Mouse (Mus musculus) spleen, adult 2 months (tissue): Measurements from ENCODE around the gene Zeb2. TPM values are rescaled to one million over a fixed set of nuclear protein-coding genes. Genes with fewer than 3 reads are reported as not detected.

Experiments used
- DNase-seq, 2 experiments: peaks; one replicate each; pipeline versions ENCODE4 v3.0.0 to v3.0.0-alpha.2; 2012 to 2021; ENCODE audit warnings: low spot score in 2 of 2, low read depth in 1 of 2
- H3K27ac ChIP-seq: fragments of 200-500 bp; 2 replicates; pipeline ENCODE4 v1.5.1; 2012; ENCODE audit warnings: low read length, inconsistent platforms; ENCODE audit not compliant: insufficient read depth
- H3K27me3 ChIP-seq: fragments of 200-500 bp; 2 replicates; pipeline ENCODE4 v1.6.1; 2012; ENCODE audit warnings: mild to moderate bottlenecking, moderate library complexity, low read length, inconsistent platforms; ENCODE audit not compliant: control insufficient read depth, insufficient read depth
- H3K36me3 ChIP-seq: fragments of 200-500 bp; 2 replicates; pipeline ENCODE4 v1.6.1; 2012; ENCODE audit warnings: mild to moderate bottlenecking, low read length, inconsistent platforms; ENCODE audit not compliant: control insufficient read depth, insufficient read depth
- H3K4me1 ChIP-seq: fragments of 200-500 bp; 2 replicates; pipeline ENCODE4 v1.6.1; 2011; ENCODE audit warnings: inconsistent platforms; ENCODE audit not compliant: control insufficient read depth, insufficient read depth, insufficient read length
- H3K4me3 ChIP-seq: fragments of 200-500 bp; 2 replicates; pipeline ENCODE4 v1.5.1; 2011; ENCODE audit warnings: mild to moderate bottlenecking, inconsistent platforms; ENCODE audit not compliant: insufficient read depth, insufficient read length; ENCODE audit errors: extremely low read depth
- CTCF ChIP-seq: fragments of 200-500 bp; IDR thresholded peaks from 2 replicates; pipeline ENCODE4 v1.5.1; 2011; ENCODE audit warnings: mild to moderate bottlenecking, inconsistent platforms; ENCODE audit not compliant: insufficient read depth, insufficient read length, insufficient replicate concordance; ENCODE audit errors: extremely low read depth
- POLR2A ChIP-seq: fragments of 200-500 bp; IDR thresholded peaks from 2 replicates; pipeline ENCODE4 v1.6.1; 2011; ENCODE audit warnings: low read depth, low read length, inconsistent platforms
- WGBS: fragments of 180-500 bp; shearing (Covaris S2); methylation state at CpG from one replicate; pipeline ENCODE4 v1.1.7; 2018; 5-methylcytosine and 5-hydroxymethylcytosine counted together
- polyA plus RNA-seq: library from polyadenylated mRNA; depleted of rRNA; stranded (reverse); fragments of >200 nt; gene quantifications from 2 replicates; pipeline ENCODE4 v1.2.3, GENCODE M21; 2012

Zeb2 gene
- polyA plus RNA-seq, 1 experiment, result 18.4 TPM

DNA sequence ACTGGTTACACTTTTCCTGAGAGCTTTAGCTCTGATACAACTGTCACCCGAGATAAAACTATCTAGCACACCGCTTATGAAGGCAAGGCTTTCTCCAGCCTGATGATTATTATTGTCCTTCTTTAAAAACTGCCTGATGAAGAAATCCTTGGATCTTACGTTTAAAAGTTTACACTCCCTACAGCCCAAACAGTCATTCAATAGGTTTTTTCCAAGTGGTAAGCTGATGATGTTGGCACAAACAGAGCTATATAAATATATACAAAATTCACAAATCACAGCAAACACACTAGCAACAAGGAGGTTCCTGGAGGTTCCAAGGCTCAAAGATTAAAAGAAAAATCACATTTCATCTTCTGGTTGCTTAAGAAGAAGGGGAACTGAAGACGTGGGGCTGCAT is 13.1 kb downstream of the Zeb2 start:
- H3K27me3 ChIP-seq, result no peaks in the 10 kb centered on the region
- no peak for TF ChIP-seq POLR2A
- TF ChIP-seq CTCF, result no peak
- H3K36me3 ChIP-seq, result peaks cover 6% of the 10 kb centered on the region
- no peak for DNase-seq
- WGBS, result 52% methylated on average over 4 of the region's 4 CpGs
- no peak overlapping the region for H3K4me3 ChIP-seq
- no peak overlapping the region for H3K27ac ChIP-seq
- peaks cover 11% of the 10 kb centered on the region for H3K4me1 ChIP-seq

DNA sequence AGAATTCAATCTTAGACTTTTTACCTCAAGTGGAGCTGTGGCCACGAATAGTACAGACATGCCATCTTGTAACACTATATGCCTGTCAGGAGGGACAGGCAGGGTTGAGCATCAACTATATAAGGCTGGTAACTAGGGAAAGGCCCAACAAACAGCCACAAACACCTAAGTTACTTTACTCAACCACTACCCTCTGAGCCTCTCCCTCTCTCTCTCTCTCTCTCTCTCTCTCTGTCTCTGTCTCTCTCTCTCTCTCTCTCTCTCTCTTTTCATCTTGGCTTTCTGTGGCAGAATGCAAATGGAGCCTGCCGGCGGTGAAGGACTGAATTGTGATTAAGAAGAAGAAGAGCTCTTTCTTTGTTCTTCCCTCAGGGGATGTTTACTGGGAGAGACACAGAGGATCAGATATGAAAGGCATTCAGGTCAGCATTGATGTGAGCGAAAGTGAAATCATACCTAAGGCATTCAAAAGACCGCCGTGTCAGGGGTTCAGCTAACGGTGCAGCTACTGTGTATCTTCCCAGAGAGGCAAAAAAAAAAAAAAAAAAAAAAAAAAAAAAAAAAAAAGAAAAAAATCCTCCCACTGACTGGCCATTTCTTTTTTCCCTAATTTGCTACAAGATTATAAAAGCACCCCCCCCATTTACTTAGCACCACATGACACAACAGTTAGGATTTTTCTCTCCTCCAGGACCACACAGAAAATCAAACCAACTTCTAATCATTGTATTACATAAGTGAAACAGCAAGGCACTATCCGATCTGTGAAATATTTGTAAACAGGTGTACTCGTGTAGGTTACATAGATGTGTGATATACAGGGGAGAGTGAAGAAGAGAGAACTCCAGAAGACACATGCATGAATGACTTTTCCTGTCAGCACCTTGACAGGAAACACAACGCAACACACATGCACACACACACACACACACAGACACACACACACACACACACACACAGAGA is 13.9 kb downstream of the Zeb2 start:
- Histone ChIP-seq H3K27me3 (no peaks in the 10 kb centered on the region), H3K27ac (no peak overlapping the region), H3K4me3 (no peak overlapping the region), H3K36me3 (peaks cover 6% of the 10 kb centered on the region), H3K4me1 (peaks cover 11% of the 10 kb centered on the region)
- TF ChIP-seq POLR2A (no peak), CTCF (no peak)
- no peak for DNase-seq
- WGBS, result 68% methylated on average over 10 of the region's 10 CpGs

DNA sequence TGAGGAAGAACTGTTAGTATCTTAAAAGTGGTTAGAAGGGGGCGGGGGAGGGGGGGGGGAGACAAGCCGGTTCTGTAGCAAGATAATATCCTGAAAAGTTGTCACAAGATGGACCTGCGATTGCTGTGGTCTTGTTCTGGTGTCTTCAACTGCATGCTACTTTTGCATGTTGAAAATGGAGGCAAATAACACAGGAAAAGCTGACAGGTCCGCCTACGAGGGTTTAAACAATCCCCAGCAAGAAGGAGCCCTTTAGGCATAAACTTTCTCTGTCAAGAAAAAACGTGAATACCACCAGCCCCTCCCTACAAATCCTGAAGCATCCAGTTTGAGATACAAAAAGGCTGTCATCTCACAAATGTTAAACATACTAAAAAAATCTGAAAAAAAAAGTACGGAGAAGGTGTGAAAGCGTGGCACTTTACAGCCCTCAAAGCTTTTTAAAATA is 15.0 kb downstream of the Zeb2 start:
- Histone ChIP-seq H3K27ac (no peak overlapping the region), H3K4me1 (peaks cover 9% of the 10 kb centered on the region), H3K27me3 (no peaks in the 10 kb centered on the region), H3K4me3 (no peak overlapping the region), H3K36me3 (peaks cover 3% of the 10 kb centered on the region; the same call in 1 of the 2 replicates)
- 73% methylated on average over 8 of the region's 8 CpGs for WGBS
- DNase-seq, result no peak
- TF ChIP-seq POLR2A, result no peak
- TF ChIP-seq CTCF, result no peak

DNA sequence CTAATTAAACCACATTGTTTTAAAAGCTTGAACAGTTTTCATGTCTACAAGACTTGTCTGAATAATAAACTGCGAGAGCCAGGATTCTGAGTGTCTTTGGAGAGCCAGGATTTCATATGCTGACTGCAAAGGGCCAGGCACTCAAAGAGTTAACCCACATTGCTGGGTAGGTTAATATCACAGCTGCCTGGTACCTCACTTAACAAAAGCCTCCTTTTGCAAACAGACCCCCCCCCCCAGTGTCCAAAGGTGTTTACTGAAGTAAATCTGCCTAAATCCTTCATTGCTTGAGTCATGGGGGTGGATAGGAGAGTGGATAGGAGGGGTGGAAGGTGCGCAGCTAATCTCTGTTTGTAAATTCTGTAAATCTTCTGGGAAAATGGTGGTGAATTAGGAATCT is 15.6 kb downstream of the Zeb2 start:
- Histone ChIP-seq H3K27ac (no peak overlapping the region), H3K4me1 (peaks cover 9% of the 10 kb centered on the region), H3K4me3 (no peak overlapping the region), H3K36me3 (peaks cover 3% of the 10 kb centered on the region; the same call in 1 of the 2 replicates), H3K27me3 (no peaks in the 10 kb centered on the region)
- WGBS, result 97% methylated on average over 2 of the region's 2 CpGs
- DNase-seq, result no peak
- TF ChIP-seq POLR2A (no peak), CTCF (no peak)

DNA sequence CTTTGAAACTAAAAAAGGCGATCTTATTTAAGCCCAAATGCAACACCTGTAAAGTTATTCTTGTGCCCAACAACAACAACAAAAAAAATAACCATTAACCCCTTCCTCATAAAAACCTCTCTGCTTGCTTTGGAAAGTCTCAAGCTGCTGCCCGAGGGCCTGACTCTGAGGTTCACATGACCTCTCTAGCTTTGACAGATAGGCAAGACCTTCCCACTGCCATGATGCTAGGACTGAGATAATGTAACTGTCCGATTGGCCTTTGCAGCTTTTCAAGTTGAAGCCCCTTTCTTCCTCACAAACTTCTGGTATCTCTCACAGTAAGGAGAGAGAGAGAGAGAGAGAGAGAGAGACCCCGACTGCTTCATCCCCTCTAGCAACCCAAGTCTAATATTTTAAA is 16.2 kb downstream of the Zeb2 start:
- TF ChIP-seq POLR2A (no peak), CTCF (no peak)
- H3K4me3 ChIP-seq, result no peak overlapping the region
- no peak overlapping the region for H3K27ac ChIP-seq
- peaks cover 9% of the 10 kb centered on the region for H3K4me1 ChIP-seq
- WGBS, result 62% methylated on average over 4 of the region's 4 CpGs
- no peaks in the 10 kb centered on the region for H3K27me3 ChIP-seq
- no peak for DNase-seq
- H3K36me3 ChIP-seq, result peaks cover 3% of the 10 kb centered on the region; the same call in 1 of the 2 replicates

DNA sequence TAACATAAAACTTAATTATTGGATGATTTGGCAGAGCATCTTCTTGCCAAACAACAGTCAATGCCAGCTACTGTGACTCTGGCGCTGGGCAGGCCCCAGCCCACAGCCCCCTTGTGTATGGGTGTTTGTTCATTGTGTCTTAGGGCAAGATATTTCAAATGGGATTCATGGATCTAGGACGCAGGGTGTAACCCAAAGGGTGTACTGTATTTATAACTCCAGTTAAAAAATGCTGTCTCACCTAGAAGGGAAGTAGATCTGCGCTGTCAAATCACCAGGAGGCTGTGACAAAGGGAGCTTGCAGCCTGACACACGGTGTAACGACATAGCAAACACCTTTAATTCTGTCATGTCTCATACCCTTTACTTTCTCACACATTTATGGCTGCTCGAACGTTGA is 16.6 kb downstream of the Zeb2 start:
- WGBS, result 44% methylated on average over 7 of the region's 7 CpGs
- peaks cover 3% of the 10 kb centered on the region; the same call in 1 of the 2 replicates for H3K36me3 ChIP-seq

DNA sequence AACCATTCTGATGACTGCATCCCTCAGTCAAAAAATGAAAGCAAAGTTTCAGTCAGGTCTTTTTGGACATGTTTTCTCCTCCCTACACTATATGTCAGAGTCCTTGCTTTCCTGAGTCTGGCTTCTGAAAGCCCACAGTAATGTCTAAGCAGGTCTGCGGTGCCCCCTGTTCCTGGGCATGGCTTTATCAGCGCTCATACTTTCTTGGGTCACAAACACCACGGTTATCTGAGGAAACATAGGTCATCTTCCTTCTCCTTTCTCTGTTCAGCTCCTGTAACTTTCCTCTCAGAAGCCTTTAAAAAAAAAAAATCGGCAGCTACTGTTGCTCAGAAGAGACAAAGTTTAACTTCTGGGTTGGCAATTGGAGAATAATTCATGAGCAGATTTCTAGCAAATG is 17.2 kb downstream of the Zeb2 start:
- Histone ChIP-seq H3K27me3 (no peaks in the 10 kb centered on the region), H3K4me1 (peaks cover 9% of the 10 kb centered on the region), H3K36me3 (peaks cover 3% of the 10 kb centered on the region; the same call in 1 of the 2 replicates), H3K27ac (no peak overlapping the region), H3K4me3 (no peak overlapping the region)
- no peak for TF ChIP-seq CTCF
- no peak for TF ChIP-seq POLR2A
- DNase-seq, result no peak
- WGBS, result 34% methylated on average over 4 of the region's 4 CpGs

More for the DNA sequence above, 16.6 kb downstream of the Zeb2 start:
- Histone ChIP-seq H3K27me3 (no peaks in the 10 kb centered on the region), H3K4me1 (peaks cover 9% of the 10 kb centered on the region), H3K27ac (no peak overlapping the region), H3K4me3 (no peak overlapping the region)
- TF ChIP-seq CTCF (no peak), POLR2A (no peak)
- DNase-seq, result no peak
